Mouse (Mus musculus) ES-CJ7 (cell line): ENCODE measurements at regions not wholly inside any gene's neighbourhood (a gene's known extent, or its start where the extent isn't known, plus 50 kb on each side); places are given as distances from the start of the nearest gene placed in this dataset.

Source experiments
- DNase-seq: peaks from one replicate; pipeline ENCODE4 v3.0.0; 2011; ENCODE audit warnings: low read depth, low spot score

- no peak for DNase-seq
These were observed 92.6 kb upstream of the Pmepa1 start for GRCm38 (mm10) chr2:173368899-173369298.

GRCm38 (mm10) chr2:173376926-173377325 lies 100.6 kb upstream of the Pmepa1 start:
- peak; percentile 23 for DNase-seq

GRCm38 (mm10) chr2:173377497-173378257 lies 101.3 kb upstream of the Pmepa1 start:
- no peak for DNase-seq

- no peak for DNase-seq
These were observed 103.4 kb upstream of the Pmepa1 start for GRCm38 (mm10) chr2:173379736-173380135.

- DNase-seq: no peak
These were observed 104.0 kb upstream of the Pmepa1 start for GRCm38 (mm10) chr2:173380341-173380761.

GRCm38 (mm10) chr2:173382176-173382813 lies 106.0 kb upstream of the Pmepa1 start:
- no peak for DNase-seq

- DNase-seq: no peak
These were observed 108.7 kb upstream of the Pmepa1 start for GRCm38 (mm10) chr2:173384935-173385586.

GRCm38 (mm10) chr2:173385722-173386141 lies 109.4 kb upstream of the Pmepa1 start:
- DNase-seq: peak; percentile 54

- DNase-seq: no peak
These were observed 111.8 kb upstream of the Pmepa1 start for GRCm38 (mm10) chr2:173388140-173388539.

- no peak for DNase-seq
These were observed 116.4 kb upstream of the Pmepa1 start for GRCm38 (mm10) chr2:173392557-173393323.

GRCm38 (mm10) chr2:173393324-173393592 lies 116.9 kb upstream of the Pmepa1 start:
- DNase-seq: no peak

- DNase-seq: no peak
These were observed 119.2 kb upstream of the Pmepa1 start for GRCm38 (mm10) chr2:173395526-173395925.

- peak; percentile 72 for DNase-seq
These were observed 121.6 kb upstream of the Pmepa1 start for GRCm38 (mm10) chr2:173397846-173398331.

GRCm38 (mm10) chr2:173405629-173406028 lies 116.8 kb upstream of the 1700021F07Rik start:
- no peak for DNase-seq

- DNase-seq: no peak
These were observed 115.9 kb upstream of the 1700021F07Rik start for GRCm38 (mm10) chr2:173406344-173407094.

- DNase-seq: no peak
These were observed 115.3 kb upstream of the 1700021F07Rik start for GRCm38 (mm10) chr2:173407133-173407532.

GRCm38 (mm10) chr2:173408681-173409081 lies 113.7 kb upstream of the 1700021F07Rik start:
- no peak for DNase-seq

GRCm38 (mm10) chr2:173409433-173409832 lies 113.0 kb upstream of the 1700021F07Rik start:
- DNase-seq: no peak

- no peak for DNase-seq
These were observed 108.3 kb upstream of the 1700021F07Rik start for GRCm38 (mm10) chr2:173413906-173414656.

GRCm38 (mm10) chr2:173415429-173415828 lies 107.0 kb upstream of the 1700021F07Rik start:
- DNase-seq: no peak
